Mouse (Mus musculus) embryonic fibroblast, embryonic 13.5 days (primary cell): ENCODE measurements around the gene Fhit. TPM values are rescaled to one million over a fixed set of nuclear protein-coding genes. Genes with fewer than 3 reads are reported as not detected.
A peak's percentile ranks its signal among the peaks of the same experiment; 100 is the strongest.

Source experiments
- H3K27ac ChIP-seq: 2 replicates; pipeline ENCODE4 v1.5.1; 2012; ENCODE audit warnings: low read length, control low read depth, inconsistent platforms; ENCODE audit not compliant: insufficient read depth
- H3K4me1 ChIP-seq: 2 replicates; pipeline ENCODE4 v1.6.1; 2011; ENCODE audit warnings: low read length; ENCODE audit not compliant: control insufficient read depth, insufficient read depth
- H3K4me3 ChIP-seq: 2 replicates; pipeline ENCODE4 v1.5.1; 2011; ENCODE audit warnings: mild to moderate bottlenecking, control low read depth, low read length; ENCODE audit not compliant: insufficient read depth
- CTCF ChIP-seq: IDR thresholded peaks from 2 replicates; pipeline ENCODE4 v1.5.1; 2011; ENCODE audit warnings: mild to moderate bottlenecking, control low read depth, low read length, moderate library complexity, borderline replicate concordance; ENCODE audit not compliant: insufficient read depth
- POLR2A ChIP-seq: IDR thresholded peaks from 2 replicates; pipeline ENCODE4 v1.6.1; 2011; ENCODE audit warnings: low read depth, mild to moderate bottlenecking, control low read depth, low read length, moderate library complexity
- polyA plus RNA-seq: library from polyadenylated mRNA; stranded (reverse); fragments of >200 nt; gene quantifications from 2 replicates; pipeline ENCODE4 v1.2.4, GENCODE M21; 2011; ENCODE audit warnings: low read depth; ENCODE audit not compliant: missing spikeins, insufficient read length

Gene Fhit
- polyA plus RNA-seq: 0.60 and 1.4 TPM in 2 replicates

DNA sequence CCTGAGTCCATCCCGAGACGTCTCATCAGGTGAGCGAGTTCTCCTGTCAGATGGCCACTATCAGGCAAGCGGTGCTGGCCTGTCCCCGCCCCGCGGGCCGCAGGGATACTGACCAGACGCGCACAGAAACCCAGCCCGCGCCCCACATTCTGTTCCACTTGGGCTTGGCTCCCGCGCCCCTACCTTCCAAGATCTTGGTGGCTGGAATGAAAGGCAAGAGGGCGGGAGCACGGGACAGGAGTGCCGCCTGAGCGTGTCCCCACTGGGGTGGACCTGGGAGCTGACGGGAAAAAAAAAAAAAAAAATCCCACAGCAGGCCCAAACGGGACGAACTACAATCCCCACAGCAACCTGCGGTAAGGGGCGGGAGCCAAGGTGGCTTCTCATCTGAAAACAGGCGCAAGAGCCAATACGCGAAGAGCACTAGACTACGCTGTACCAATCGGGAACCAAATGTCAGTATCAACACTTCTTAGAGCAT is at the start of gene Fhit:
Fhit (minus strand) TSS at position 285 of the 481 bp plus-strand sequence.
- Histone ChIP-seq H3K4me3 (peak within 1 kb of the TSS; percentile 61), H3K27ac (no peak within 1 kb of the TSS), H3K4me1 (no peaks in the 10 kb centered on the region)
- TF ChIP-seq POLR2A (no peak; the same call in 1 of the 2 replicates), CTCF (no peak)

DNA sequence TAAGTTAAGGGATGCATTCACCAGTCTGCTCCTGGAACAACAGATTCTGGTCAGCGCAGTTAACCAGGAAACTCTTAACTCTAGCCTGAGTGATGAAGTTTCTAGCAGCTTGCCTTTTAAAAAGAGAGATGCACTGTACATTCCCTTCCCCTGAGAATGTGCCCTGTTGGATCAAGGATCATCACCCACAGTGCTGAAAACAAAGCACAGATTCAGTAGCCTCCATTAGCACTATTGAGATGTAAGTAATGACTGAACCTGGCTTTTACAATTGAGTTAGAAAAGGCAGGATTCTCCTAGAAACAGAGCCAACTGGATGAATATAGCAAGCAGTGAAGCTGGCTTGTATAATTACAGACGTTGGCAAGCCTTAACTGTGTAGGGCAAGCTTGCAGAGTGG is 45.0 kb upstream of the Fhit start:
- Histone ChIP-seq H3K27ac (no peak overlapping the region), H3K4me1 (no peaks in the 10 kb centered on the region), H3K4me3 (no peak overlapping the region)
- TF ChIP-seq POLR2A (no peak), CTCF (no peak)

DNA sequence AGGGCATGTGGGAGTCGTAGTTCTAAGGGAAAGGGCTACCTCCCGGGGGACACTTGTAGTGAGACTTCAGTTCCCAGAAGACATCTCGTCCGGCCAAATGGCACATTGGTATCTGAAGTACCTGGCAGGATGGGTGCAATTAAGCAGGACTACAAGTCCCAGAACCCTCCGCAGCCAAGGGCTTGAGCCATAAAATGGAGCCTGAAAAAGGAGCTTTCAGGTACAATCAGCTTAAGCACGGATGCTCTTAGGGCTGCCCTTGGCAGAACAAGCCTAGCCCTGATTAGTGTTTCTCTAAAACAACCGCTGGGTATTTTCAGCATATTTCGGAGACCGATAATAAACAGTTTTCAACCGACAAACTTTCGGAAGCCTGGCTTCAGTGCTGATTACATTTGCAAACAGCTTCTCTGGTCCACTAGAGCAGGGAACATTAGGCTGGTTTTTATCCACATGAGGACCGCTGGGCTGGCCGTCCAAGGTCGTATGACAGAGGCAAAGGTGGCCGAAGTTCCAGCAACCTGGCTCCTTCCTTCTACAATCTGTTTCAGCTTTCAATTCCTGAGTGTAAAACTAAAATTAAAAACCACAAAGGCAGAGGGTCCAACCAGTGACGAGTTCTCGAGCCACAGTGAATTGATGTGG is 907 bp downstream of the Fhit start:
- H3K27ac ChIP-seq: no peak overlapping the region
- H3K4me3 ChIP-seq: peak overlapping the region; percentile 61
- H3K4me1 ChIP-seq: no peaks in the 10 kb centered on the region
- TF ChIP-seq CTCF (no peak), POLR2A (peak; percentile 43; the same call in 1 of the 2 replicates)

DNA sequence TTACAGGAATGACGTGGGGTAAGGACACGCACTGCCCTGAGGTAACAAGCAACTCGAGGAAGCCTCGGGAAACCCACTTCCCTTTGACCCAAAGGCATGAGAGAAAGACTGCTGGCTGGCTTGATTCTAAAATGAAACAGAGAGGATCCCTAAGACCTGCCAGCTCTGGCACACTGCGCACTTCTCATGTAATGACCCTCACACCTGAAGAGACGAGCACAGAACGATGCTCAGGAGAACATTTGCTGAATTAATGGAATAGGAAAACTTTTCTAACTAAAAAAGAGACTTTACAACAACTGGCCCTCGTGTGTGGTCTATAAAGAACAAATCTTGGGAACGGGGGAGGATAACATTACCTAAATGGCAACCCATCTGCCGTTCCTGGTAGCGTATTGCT is 2.2 kb downstream of the Fhit start:
- Histone ChIP-seq H3K4me1 (no peaks in the 10 kb centered on the region), H3K4me3 (no peak overlapping the region), H3K27ac (no peak overlapping the region)
- TF ChIP-seq POLR2A: no peak
- no peak for TF ChIP-seq CTCF

DNA sequence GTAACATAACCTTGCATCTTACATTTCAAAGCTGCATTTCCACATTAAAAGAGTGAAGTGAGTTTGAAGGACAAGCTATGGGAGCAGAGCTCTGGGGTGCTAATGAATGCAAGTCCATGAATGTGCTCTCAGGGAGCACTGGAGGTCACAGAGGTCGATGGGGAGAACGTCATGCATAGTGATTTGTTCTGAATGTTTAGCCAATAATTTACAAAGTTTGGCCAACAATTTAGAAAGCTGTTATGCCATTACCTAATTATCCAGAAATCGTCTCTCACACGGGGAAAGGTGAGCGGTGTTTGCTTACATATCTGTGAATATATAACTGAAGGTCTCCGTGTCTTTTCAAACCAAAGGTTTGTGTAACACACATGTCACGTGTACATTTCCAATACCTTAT is 2.8 kb downstream of the Fhit start:
- Histone ChIP-seq H3K4me3 (no peak overlapping the region), H3K4me1 (no peaks in the 10 kb centered on the region), H3K27ac (no peak overlapping the region)
- TF ChIP-seq POLR2A (no peak), CTCF (no peak)

DNA sequence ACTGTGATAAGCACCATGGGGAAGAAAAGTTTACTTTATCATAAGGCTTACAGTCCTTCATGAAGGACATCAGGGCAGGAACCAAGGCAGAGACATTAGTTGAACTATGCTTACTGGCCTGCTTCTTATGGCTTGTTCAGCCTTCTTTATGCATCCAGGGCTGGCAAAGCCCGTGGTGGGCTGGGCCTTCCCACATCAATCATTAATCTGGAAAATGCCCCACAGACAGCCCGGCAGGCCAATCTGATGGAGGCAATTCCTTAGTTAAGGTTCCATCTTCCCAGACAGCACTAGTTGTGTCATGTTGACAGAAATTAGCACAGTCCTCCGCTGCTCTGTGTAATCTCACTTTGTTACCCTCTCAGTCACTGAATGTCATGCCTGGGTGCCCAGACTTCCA is 4.1 kb downstream of the Fhit start:
- Histone ChIP-seq H3K4me3 (no peak overlapping the region), H3K27ac (no peak overlapping the region), H3K4me1 (no peaks in the 10 kb centered on the region)
- no peak for TF ChIP-seq POLR2A

DNA sequence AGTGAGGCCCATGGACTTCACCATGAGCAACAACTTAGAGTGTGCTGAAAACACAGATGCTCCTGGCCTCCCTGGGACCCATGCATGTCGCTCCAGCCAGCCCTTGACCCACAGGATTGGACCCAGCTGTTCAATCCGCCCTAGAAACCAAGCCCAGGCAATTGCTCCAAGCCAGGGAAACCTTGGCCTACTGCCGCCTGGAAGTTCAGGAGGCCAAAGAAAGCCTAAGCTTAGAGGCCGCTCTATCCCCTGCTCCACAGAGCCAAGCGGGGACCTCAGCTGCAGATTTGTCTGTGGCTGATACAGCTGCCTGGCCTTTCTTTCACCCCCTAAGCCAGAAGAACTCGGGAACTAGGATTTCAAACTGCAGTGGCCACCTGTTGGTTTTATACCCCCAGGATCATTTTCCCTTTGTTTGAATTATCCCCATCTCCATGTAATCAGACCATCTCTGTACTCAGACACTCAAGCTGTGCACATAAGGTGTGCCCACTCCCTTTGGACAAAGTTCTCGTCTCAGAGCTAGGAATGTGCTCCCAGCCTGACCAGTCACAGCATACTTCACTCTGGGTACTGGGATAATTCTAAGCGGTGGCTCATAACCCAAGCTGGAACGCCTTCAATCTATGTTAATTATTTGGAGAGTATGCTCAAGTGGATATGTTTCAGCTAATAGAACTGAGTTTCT is 10.1 kb downstream of the Fhit start:
- H3K4me1 ChIP-seq: no peaks in the 10 kb centered on the region
- TF ChIP-seq POLR2A (no peak), CTCF (no peak)
- H3K4me3 ChIP-seq: no peak overlapping the region
- H3K27ac ChIP-seq: no peak overlapping the region

DNA sequence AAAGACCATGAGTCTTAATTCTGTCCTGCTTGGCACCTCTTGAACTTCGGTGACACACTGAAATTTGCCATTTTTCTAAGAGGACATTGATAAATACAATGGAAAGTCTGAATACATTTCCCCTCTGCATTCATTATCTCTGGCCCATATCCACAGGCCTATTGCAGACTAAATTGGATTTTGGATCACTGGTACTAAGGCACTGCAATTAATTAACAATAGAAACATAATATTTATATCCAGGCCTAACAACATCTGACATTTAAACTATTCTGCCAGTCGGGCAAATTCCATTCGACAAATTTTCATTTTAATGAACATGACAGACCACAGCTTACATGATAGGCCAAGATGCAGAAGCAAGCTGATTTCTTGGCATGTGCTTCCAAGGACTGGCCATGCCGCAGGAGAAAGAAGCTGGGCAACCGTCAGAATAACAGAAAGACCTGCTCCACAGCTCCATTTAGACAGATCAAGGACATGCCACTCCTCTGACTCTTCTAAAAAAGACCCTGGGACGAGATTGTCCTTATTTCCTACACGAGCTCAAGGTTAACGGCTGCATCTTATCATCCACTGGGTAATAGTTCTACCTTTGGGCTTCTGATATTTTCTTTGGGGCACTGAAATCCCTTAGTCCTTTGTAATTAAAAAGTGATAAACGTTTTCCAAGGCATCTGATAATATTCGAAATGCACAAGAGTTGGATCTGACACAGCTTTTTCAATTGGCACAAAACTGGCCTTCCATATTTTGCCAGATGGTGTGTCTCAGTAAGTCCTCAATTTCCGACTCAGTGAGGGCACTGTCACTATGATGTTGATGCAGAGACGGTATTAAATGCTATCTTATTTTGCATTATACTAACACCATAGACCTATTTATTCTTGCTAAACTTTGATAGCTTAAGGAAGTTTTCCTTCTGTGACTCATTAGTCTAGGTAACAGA is 27.8 kb downstream of the Fhit start:
- no peak overlapping the region for H3K27ac ChIP-seq
- TF ChIP-seq POLR2A (no peak), CTCF (no peak)
- H3K4me1 ChIP-seq: no peaks in the 10 kb centered on the region
- no peak overlapping the region for H3K4me3 ChIP-seq

DNA sequence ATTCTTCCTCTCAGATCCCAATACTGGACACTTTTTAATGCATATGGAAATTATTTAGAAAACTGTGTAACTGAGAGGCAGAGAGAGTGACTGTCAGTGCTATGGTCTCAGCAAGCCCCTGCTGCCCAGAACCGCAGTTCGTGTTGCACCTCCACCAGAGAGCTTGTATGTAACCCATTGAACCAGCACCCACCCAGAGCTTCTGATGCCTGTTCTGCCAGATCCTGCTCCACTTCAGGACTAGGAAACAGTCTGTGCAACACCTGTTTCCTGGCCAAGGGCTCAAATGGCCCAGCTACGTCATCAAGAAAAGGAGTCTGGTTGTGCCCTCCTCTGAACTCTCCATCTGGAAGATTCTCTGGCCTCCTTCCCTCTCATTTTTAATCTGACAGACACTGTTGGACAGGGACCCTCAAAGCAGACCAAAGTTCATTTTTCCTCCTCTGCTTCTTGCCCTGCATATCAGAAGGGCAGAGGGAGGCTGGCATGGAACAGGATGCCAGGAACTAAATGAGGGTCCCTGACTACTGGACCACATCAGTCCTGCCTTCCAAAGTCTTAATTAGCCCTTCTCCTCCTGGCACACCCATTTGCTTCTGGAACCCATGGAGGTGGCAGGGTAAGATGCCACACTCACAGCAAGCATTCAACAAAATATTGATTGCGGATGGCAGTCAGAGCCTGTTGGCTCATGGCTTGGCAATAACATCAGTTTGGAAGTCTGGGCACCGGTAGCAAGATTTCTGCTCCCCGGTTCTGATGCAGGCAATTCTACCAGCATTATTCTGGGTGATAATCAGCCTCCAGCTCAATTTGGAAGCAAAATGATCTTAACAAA is 29.0 kb downstream of the Fhit start:
- Histone ChIP-seq H3K4me3 (no peak overlapping the region), H3K27ac (no peak overlapping the region), H3K4me1 (no peaks in the 10 kb centered on the region)
- TF ChIP-seq CTCF (no peak), POLR2A (no peak)
